Mouse (Mus musculus): ENCODE data around the gene Magea3. TPM values are rescaled to one million over a fixed set of nuclear protein-coding genes. Genes with fewer than 3 reads are reported as not detected.

Magea3 gene
- not detected for polyA plus RNA-seq (2017; shearing (Covaris generic))

DNA sequence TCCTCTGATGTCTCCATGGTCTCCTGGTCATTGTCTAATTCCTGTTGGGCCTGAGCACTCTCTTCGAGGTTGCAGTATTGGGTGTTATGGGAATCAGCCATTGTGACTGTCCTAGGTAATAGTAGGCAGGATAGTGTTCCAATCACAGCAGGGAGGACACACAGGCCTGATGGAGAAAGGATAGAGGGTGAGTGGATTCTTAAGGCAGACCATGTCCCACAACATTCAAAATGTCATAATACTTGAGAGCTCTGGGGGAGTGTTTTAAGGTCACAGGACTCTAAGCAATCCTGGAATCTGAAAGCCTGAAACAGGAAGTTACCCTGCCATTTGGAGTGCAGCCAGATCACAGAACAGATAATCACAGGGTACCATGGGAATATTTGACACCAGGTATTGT is at the start of gene Magea3:
Gene Magea3 (minus strand): TSS at position 101 of the 400 bp plus-strand sequence.

DNA sequence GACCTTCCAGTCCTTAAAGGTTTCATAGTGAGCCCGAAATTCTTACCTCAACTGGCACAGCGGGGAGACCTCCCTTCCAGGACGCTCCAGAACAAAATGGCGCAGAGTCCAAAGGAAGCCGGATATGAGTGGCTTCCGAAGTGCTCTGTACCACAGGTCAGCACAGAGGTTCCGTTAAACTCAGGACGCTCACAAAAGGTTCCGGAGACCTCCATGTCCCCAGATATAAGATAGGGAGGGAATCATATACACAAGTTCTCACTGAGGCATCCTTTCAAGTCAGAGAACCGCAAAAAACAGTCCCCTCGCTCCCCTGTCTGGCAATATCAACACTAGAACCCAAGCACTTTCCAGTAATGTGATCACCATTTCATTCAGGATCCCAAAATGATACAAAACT is 46.4 kb upstream of the Magea3 start, which contains the start of gene Magea8:
Gene Magea8 (minus strand): TSS at position 101 of the 400 bp plus-strand sequence.

DNA sequence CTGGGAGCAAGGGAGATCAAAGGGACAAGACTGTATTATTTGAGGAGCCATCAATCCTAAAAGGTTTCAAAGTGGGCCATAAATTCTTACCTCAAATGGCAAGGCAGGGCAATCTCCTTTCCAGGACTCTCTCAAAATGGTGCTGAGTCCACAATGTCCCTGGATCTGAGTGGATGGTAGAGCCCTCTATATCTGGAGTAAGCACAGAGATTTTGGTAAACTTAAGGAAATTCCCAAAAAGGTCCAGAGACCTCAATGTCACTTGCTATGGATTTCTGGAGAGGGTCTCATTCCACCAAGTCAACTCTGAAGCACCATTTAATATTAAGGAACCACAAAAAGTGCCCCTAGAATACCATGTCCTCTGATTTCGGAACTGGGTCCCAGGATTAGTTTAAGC is 13.4 kb downstream of the Magea3 start, which contains the start of gene Magea6:
Gene Magea6 (minus strand): TSS at position 101 of the 400 bp plus-strand sequence.

Other genes starting within 250 kb of the Magea3 start
- not detected for gene Cldn34b1, start 59.2 kb downstream of the Magea3 start, polyA plus RNA-seq (2017; shearing (Covaris generic))
- not detected for gene Magea6, start 13.5 kb downstream of the Magea3 start, polyA plus RNA-seq (2017; shearing (Covaris generic))
- not detected for gene Magea8, start 46.3 kb upstream of the Magea3 start, polyA plus RNA-seq (2017; shearing (Covaris generic))
- gene Magea5, start 113.6 kb upstream of the Magea3 start, polyA plus RNA-seq (2017; shearing (Covaris generic)) = not detected
- not detected for gene Magea1, start 140.3 kb upstream of the Magea3 start, polyA plus RNA-seq (2017; shearing (Covaris generic))
- gene Magea2, start 144.2 kb upstream of the Magea3 start, polyA plus RNA-seq (2017; shearing (Covaris generic)) = not detected
- not detected for gene Cldn34b2, start 178.9 kb upstream of the Magea3 start, polyA plus RNA-seq (2017; shearing (Covaris generic))